Mouse (Mus musculus): ENCODE results near the gene Garnl3. TPM values are rescaled to one million over a fixed set of nuclear protein-coding genes. Genes with fewer than 3 reads are reported as not detected.

Garnl3 gene
- polyA plus RNA-seq, 1 experiment from 2014 or later = 11.1 TPM

DNA sequence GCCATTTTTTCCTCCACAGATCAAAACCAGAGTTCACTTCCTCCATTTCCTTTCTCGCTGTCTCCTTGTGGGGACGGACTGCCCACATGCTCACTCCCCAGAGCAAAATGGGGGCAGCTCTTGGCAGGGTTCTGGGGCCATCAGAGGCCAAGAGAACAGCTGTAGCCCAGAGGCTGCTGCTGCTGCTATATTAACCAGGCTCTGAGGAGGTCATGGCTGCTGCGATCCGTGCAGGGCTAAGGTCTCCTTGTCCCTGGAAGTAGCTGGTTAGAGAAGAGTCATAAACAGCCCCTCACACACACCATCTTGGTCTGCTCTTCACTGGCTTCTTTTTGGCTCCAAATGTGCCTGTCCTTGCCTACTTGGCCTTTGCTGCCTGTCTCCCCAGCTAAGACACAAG is 33.8 kb upstream of the Garnl3 start:
- DNase-seq (no peak), ATAC-seq (ENCODE audit: insufficient read depth) (peak; percentile 31; the same call in 1 of the 2 replicates)
- no peak for TF ChIP-seq CTCF (IDR thresholded peaks at IDR 0.05; ENCODE audit: low read depth)
- WGBS = 49% methylated on average over 4 of the region's 4 CpGs
- Histone ChIP-seq H3K36me3 (ENCODE audit: insufficient read depth) (no peaks in the 10 kb centered on the region; the same call in 1 of the 2 replicates), H3K4me2 (no peak overlapping the region), H3K4me1 (ENCODE audit: insufficient read depth) (peaks cover 12% of the 10 kb centered on the region), H3K4me3 (ENCODE audit: low read depth, low read length) (no peak overlapping the region), H3K27ac (ENCODE audit: low read depth) (peak overlapping the region; percentile 44), H3K9me3 (ENCODE audit: low read depth, low read length) (no peaks in the 10 kb centered on the region), H3K9ac (peak overlapping the region; percentile 4; the same call in 1 of the 2 replicates), H3K27me3 (ENCODE audit: insufficient read depth, low read length) (no peaks in the 10 kb centered on the region)

- TF ChIP-seq CTCF (IDR thresholded peaks at IDR 0.05; ENCODE audit: low read depth) = no peak
- 48% methylated on average over 3 of the region's 3 CpGs for WGBS
Observed at GRCm38 (mm10) chr2:33164646-33165045, 33.2 kb upstream of the Garnl3 start.

DNA sequence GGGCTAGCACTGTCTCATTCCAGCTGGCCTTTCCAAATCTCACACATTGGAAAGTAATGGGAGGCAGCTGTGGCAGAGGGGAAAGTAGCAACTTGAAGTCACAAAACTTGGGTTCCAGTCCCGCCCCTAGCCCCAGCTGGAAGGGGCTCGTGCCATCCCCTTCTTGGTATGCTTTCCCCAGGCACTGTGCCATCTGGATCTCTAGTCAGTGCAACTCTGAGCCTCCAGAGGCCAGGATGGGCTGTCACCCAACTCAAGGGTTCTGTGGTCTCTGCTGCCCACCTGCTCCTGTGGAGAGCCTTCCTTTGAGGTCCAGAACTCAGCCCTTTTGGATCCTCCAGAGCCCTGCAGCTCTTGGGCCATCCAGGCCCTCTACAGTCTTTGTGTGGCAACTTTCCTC is 30.7 kb upstream of the Garnl3 start:
- ATAC-seq (ENCODE audit: insufficient read depth) (no peak), DNase-seq (no peak)
- Histone ChIP-seq H3K4me1 (ENCODE audit: insufficient read depth) (peaks cover 12% of the 10 kb centered on the region), H3K36me3 (ENCODE audit: insufficient read depth) (no peaks in the 10 kb centered on the region), H3K9me3 (ENCODE audit: low read depth, low read length) (no peaks in the 10 kb centered on the region), H3K4me3 (ENCODE audit: low read depth, low read length) (no peak overlapping the region), H3K4me2 (no peak overlapping the region), H3K27ac (ENCODE audit: low read depth) (no peak overlapping the region), H3K27me3 (ENCODE audit: insufficient read depth, low read length) (no peaks in the 10 kb centered on the region), H3K9ac (no peak overlapping the region)
- TF ChIP-seq CTCF (IDR thresholded peaks at IDR 0.05; ENCODE audit: low read depth) = no peak
- WGBS = 81% methylated on average over 2 of the region's 2 CpGs

More at GRCm38 (mm10) chr2:33164646-33165045, 33.2 kb upstream of the Garnl3 start:
- ATAC-seq (ENCODE audit: insufficient read depth) (no peak), DNase-seq (peak; percentile 34)
- Histone ChIP-seq H3K9me3 (ENCODE audit: low read depth, low read length) (no peaks in the 10 kb centered on the region), H3K4me1 (ENCODE audit: insufficient read depth) (peaks cover 12% of the 10 kb centered on the region), H3K9ac (0 out of 2 replicates have a peak overlapping the region, but pooled peaks have one; percentile 4), H3K4me3 (ENCODE audit: low read depth, low read length) (no peak overlapping the region), H3K27ac (ENCODE audit: low read depth) (0 out of 2 replicates have a peak overlapping the region, but pooled peaks have one; percentile 33), H3K4me2 (no peak overlapping the region), H3K36me3 (ENCODE audit: insufficient read depth) (no peaks in the 10 kb centered on the region; the same call in 1 of the 2 replicates), H3K27me3 (ENCODE audit: insufficient read depth, low read length) (no peaks in the 10 kb centered on the region)

- Histone ChIP-seq H3K4me2 (no peak overlapping the region), H3K4me3 (ENCODE audit: low read depth, low read length) (no peak overlapping the region), H3K4me1 (ENCODE audit: insufficient read depth) (peaks cover 10% of the 10 kb centered on the region), H3K36me3 (ENCODE audit: insufficient read depth) (no peaks in the 10 kb centered on the region), H3K27ac (ENCODE audit: low read depth) (no peak overlapping the region), H3K9me3 (ENCODE audit: low read depth, low read length) (no peaks in the 10 kb centered on the region), H3K9ac (no peak overlapping the region), H3K27me3 (ENCODE audit: insufficient read depth, low read length) (no peaks in the 10 kb centered on the region)
- ATAC-seq (ENCODE audit: insufficient read depth) (no peak), DNase-seq (no peak)
- 74% methylated on average over 12 of the region's 12 CpGs for WGBS
- TF ChIP-seq CTCF (IDR thresholded peaks at IDR 0.05; ENCODE audit: low read depth) = no peak
Observed at GRCm38 (mm10) chr2:33160326-33160973, 29.0 kb upstream of the Garnl3 start.

DNA sequence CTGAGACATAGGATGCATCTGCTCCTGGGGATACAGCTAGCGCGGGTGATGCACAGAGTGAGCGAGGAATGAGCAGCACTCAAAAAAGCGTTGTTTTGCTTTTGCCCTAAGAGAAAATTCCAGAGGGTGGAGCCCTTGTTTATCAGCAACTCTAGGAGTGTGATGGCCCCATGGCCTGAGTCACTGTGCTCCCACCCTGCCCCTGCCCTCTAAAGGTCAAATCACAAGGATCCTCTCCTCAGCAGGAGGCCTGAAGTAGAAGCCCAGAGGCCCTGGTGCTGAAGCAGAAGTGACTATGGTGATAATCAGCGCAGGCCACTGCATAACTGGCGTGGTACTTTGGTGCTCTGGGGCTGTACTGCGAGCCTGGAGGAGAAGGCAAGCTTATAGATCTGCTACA is 28.1 kb upstream of the Garnl3 start:
- ATAC-seq (ENCODE audit: insufficient read depth) (no peak), DNase-seq (no peak)
- no peak overlapping the region for H3K27ac ChIP-seq (ENCODE audit: low read depth)
- H3K9ac ChIP-seq = no peak overlapping the region
- 84% methylated on average over 7 of the region's 7 CpGs for WGBS
- H3K4me3 ChIP-seq (ENCODE audit: low read depth, low read length) = no peak overlapping the region
- no peaks in the 10 kb centered on the region for H3K27me3 ChIP-seq (ENCODE audit: insufficient read depth, low read length)
- H3K4me2 ChIP-seq = no peak overlapping the region
- H3K36me3 ChIP-seq (ENCODE audit: insufficient read depth) = no peaks in the 10 kb centered on the region
- peaks cover 1% of the 10 kb centered on the region; the same call in 1 of the 2 replicates for H3K4me1 ChIP-seq (ENCODE audit: insufficient read depth)
- H3K9me3 ChIP-seq (ENCODE audit: low read depth, low read length) = no peaks in the 10 kb centered on the region
- TF ChIP-seq CTCF (IDR thresholded peaks at IDR 0.05; ENCODE audit: low read depth) = no peak

DNA sequence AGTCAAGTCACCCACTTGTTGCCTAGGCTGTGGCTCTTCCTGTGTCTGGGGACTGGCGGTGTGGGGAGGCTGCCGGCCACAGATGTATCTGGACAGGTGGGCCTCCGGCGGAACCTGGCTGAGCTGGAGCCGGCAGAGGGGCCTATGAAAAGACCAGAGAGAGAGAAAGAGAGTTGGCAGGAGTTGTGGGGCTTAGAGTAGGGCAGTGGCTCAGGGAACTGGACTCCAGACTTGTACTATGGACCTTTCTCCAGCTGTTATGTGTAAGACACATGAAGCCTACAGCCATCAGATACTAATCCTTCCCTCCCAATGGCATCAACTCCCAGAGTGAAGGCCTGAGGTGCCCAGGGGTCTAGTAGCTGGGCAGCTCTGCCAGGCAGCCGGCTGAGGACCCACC is 27.4 kb upstream of the Garnl3 start:
- H3K27ac ChIP-seq (ENCODE audit: low read depth) = no peak overlapping the region
- no peak overlapping the region for H3K4me3 ChIP-seq (ENCODE audit: low read depth, low read length)
- no peaks in the 10 kb centered on the region for H3K36me3 ChIP-seq (ENCODE audit: insufficient read depth)
- WGBS = 85% methylated on average over 6 of the region's 6 CpGs
- DNase-seq = no peak
- no peaks in the 10 kb centered on the region for H3K27me3 ChIP-seq (ENCODE audit: insufficient read depth, low read length)
- no peaks in the 10 kb centered on the region for H3K9me3 ChIP-seq (ENCODE audit: low read depth, low read length)
- no peak for ATAC-seq (ENCODE audit: insufficient read depth)
- H3K4me1 ChIP-seq (ENCODE audit: insufficient read depth) = no peaks in the 10 kb centered on the region
- H3K4me2 ChIP-seq = no peak overlapping the region
- no peak for TF ChIP-seq CTCF (IDR thresholded peaks at IDR 0.05; ENCODE audit: low read depth)
- no peak overlapping the region for H3K9ac ChIP-seq

DNA sequence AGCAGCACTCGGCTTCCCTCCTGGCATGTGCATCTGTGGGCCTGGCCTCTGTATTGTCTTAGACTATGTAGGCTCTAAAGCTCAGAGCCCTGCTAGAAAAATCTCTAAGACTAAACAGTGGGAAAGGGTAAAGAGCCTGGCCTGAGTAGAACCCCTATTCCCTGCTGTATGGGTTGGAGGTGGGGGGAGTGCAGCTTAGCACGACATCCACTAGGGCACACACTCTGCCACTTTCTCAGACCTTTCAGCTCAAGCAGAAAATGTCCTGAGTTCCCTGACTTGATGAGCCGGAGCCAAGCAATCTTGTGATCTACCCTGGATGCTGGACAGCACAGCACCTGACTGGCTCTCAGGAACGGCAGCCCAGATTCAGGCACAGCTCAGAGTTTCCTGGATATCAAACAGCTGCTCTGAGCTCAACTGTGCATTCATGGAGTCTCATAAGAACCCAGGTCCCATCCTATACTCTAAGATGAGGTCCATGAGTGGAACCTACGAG is 24.9 kb upstream of the Garnl3 start:
- H3K4me1 ChIP-seq (ENCODE audit: insufficient read depth) = no peaks in the 10 kb centered on the region
- H3K27me3 ChIP-seq (ENCODE audit: insufficient read depth, low read length) = no peaks in the 10 kb centered on the region
- H3K36me3 ChIP-seq (ENCODE audit: insufficient read depth) = no peaks in the 10 kb centered on the region
- DNase-seq (no peak), ATAC-seq (ENCODE audit: insufficient read depth) (no peak)
- H3K27ac ChIP-seq (ENCODE audit: low read depth) = no peak overlapping the region
- H3K9ac ChIP-seq = no peak overlapping the region
- H3K4me2 ChIP-seq = no peak overlapping the region
- no peaks in the 10 kb centered on the region for H3K9me3 ChIP-seq (ENCODE audit: low read depth, low read length)
- 73% methylated on average over 5 of the region's 5 CpGs for WGBS
- no peak overlapping the region for H3K4me3 ChIP-seq (ENCODE audit: low read depth, low read length)
- TF ChIP-seq CTCF (IDR thresholded peaks at IDR 0.05; ENCODE audit: low read depth) = no peak

All from lung, embryonic 14.5 days (tissue).